Mouse (Mus musculus): ENCODE data around the gene Actl9. TPM values are rescaled to one million over a fixed set of nuclear protein-coding genes. Genes with fewer than 3 reads are reported as not detected.

The Actl9 gene
- not detected for total RNA-seq (2021)

DNA sequence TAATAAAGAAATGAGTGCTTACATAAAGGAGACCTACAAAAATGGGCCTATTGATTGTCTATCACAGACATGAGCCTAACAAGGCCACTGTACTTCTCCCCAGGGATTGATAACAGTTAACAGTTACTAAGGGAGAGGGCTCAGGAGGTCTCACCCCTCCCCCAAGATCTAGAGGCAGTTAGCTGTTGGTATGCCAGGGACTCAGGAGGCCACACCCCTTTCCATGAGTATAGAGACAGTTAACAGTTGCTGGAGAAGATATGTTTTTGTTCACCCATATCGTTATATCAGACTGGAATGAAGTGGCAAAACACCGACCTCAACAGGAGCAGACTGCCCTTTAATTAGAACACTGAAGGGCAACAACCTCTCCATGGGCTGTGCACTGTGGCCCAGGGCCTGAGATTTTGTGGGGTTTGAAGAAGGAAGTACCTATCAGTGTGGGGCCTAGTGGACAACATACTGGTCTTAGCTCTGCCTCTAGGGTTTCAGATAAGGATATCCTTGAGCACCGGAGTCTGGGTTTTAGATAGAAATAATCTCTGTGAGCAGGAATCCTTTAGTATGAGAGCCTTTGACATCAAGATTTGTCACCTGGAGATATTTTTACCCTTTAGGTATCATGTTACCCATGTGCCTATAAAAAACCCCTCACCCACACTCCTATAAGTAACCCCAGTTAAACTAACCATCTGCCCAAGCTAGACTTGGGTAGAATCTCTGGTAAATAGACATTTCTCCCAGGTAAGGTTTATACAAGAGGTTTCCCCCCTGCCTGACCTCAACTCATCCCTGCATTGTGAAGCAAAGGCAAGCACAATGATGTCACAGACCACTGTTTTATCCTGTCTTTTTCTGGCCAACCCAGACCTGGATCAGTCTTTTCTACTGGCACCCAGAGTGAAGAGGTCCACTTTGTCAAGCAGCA, at the start of gene Actl9:
Gene Actl9 (plus strand): TSS at position 878 of the 928 bp plus-strand sequence.
- DNase-seq (ENCODE audit: low spot score) = no peak
- intact Hi-C loops (cut with DNase I) = no loop called here

DNA sequence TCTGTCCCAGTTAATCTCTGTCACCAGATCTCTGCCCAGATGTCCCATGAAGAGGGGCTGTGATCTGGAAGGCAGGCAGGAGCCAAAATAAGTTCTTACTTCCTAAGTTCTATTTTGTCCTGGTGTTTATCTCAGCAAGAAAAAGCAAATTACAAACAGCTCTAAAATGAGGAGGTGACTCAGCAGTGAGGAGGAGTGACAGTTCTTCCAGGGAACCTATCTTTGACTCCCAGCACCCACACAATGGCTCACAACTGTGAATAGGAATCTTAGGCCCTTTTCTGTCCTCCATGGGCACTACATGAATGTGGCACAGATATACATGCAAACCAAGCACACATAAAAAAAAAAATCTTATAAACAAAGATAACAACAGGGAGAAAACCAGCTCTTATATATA, 47.0 kb upstream of the Actl9 start:
- DNase-seq (ENCODE audit: low spot score) = no peak
- intact Hi-C loops (cut with DNase I) = no loop called here

DNA sequence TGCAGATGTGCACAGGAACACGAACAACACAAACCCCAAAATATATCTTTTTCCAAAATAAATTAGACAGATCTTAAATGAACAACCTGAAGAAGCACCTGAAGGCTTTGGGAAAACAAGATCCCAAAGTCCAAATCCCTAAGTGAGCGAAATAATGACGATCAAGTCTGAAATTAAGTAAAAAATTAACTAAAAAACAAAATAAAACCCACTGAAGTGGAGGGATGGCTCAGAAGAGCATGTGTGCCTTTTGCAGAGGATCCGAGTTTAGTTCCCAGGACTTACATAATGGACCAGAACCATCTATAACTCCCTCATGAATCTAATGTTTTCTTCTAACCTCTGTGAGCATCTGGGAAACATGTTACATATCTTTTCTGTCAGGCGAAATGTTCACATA, 40.4 kb upstream of the Actl9 start:
- no peak for DNase-seq (ENCODE audit: low spot score)
- intact Hi-C loops (cut with DNase I) = loop anchor here (5.0 kb wide), 2 partner anchors 35 to 300 kb away; partner anchors contain the start of gene Zfp81

DNA sequence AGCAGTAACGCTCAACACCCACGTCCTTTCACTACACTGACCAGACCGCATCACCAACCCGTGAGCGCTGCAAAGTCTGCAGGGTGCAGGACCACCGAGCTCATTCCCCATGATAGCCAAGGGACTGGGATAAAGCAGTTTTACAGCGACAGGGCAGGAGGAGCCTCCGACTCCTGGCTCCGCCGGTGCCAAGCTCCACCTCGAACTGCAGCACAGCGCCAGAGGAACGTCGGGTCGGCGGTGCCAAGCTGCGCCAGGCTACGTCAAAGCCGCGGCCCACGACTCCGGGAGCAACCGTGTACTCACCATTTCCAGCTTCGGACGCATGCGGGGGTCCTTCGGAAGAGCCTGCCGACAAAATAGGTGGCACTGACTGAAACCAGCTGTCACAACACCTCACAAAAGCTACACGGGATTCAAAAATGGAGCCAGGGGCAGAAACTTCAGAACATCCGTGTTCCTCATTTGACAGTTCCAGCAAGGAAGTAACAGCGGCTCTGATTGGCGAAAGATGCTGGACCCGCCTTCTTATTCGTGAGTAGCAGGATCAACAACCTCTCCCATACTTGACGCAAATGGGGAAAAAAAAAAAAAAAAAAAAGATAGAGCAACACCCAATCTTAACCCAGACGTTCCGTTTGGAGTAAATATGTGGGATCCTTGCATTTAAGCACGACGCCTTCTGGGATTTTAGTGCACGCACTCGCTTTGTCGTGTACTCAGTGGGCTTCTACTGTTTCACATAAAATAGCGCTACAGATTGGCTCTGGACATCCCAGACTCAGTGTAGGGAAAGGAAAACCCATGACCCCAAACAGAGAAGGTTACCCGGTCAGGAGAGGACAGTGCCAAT, 38.3 kb upstream of the Actl9 start, which contains the start of gene Zfp101:
Gene Zfp101 (minus strand): TSS at position 460 of the 853 bp plus-strand sequence.
- DNase-seq (ENCODE audit: low spot score) = peak; percentile 86
- intact Hi-C loops (cut with DNase I) = loop anchor here (5.0 kb wide), 2 partner anchors 37 to 302 kb away; partner anchors contain the start of gene Zfp81

DNA sequence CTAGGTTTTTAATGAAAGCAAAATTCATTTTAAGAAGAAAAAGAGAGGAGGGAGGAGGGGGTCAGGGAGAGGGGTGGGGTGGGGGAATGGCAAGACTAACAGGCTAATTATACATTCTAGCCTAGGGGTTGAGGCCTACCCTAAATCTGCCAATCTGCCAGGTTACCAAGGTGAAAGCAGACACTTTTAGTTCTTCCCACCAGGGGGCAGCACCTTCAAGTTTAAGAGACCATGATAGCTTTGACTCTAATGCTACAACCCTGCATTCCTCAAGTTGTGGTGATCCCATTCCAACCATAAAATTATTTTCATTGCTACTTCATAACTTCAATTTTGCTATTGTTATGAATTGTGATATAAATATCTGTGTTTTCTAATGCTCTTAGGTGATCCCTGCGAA, 6.5 kb downstream of the Actl9 start:
- peak; percentile 13 for DNase-seq (ENCODE audit: low spot score)
- intact Hi-C loops (cut with DNase I) = loop anchor here (1.0 to 5.0 kb wide), 2 partner anchors 100 to 363 kb away; no protein-coding TSS in a partner anchor

DNA sequence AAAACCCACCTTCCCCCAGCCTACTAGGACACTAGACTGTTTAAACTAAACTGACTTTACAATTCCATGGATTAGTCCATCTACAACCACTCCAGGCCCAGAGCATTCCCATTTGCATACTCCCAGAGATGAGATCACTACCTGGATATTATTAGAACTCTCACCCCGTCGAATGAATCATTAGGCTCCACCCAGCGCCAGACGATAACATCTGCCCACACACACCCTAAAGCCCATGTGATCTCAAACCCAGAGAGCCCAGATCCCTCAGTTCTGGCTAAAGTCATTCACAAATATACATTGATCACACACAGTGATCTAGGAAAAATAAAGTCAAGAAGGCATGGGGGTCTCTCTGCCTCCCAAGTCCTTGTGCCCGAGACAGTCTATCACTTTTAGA, 7.2 kb downstream of the Actl9 start:
- DNase-seq (ENCODE audit: low spot score) = peak; percentile 9

DNA sequence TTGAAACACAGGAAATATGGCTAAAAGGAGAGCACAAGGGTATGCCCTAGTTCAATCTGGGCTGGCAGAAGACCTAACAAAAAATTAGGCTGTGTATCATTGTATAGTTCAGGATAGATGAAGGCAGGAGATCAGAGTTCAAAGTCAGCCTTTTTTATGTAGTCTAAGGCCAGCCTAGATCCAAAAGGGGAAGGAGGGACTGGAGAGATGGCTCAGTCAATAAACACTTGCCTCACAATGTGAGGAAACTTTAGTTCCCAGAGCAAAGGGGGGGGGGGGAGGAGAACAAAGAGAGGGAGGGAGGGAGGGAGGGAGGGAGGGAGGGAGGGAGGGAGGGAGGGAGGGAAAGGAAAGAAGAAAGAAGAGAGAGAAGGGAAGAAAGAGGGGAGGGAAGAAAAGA, 8.5 kb downstream of the Actl9 start:
- intact Hi-C loops (cut with DNase I) = no loop called here
- DNase-seq (ENCODE audit: low spot score) = no peak

More for the DNA sequence above, 7.2 kb downstream of the Actl9 start:
- intact Hi-C loops (cut with DNase I) = loop anchor here (1.0 to 5.0 kb wide), 2 partner anchors 99 to 362 kb away; no protein-coding TSS in a partner anchor

GRCm38 (mm10) chr17:33456631-33457030, 23.9 kb downstream of the Actl9 start:
- intact Hi-C loops (cut with DNase I) = no loop called here
- DNase-seq (ENCODE audit: low spot score) = no peak

- intact Hi-C loops (cut with DNase I) = no loop called here
- DNase-seq (ENCODE audit: low spot score) = no peak
Observed at GRCm38 (mm10) chr17:33471206-33471605, 38.5 kb downstream of the Actl9 start.

Other genes starting within 250 kb of the Actl9 start
- not detected for gene Olfr239, start 241.6 kb upstream of the Actl9 start, total RNA-seq (2021)
- gene Olfr1564, start 211.2 kb upstream of the Actl9 start, total RNA-seq (2021) = under 1 TPM; 0.08 to 0.22 TPM
- 10 to 100 TPM in 1 of 2 experiments, 1 to 10 TPM in 1; 10.0 to 11.6 TPM for gene Zfp955a, start 177.8 kb upstream of the Actl9 start, total RNA-seq (2021)
- gene Olfr63, start 168.2 kb upstream of the Actl9 start, total RNA-seq (2021) = not detected
- 10 to 100 TPM; 10.8 to 16.5 TPM for gene Zfp955b, start 143.4 kb upstream of the Actl9 start, total RNA-seq (2021)
- 1 to 10 TPM; 5.6 to 6.0 TPM for gene Zfp81, start 74.0 kb upstream of the Actl9 start, total RNA-seq (2021)
- gene Zfp101, start 38.3 kb upstream of the Actl9 start, total RNA-seq (2021) = 1 to 10 TPM; 3.9 to 4.1 TPM
- 10 to 100 TPM; 20.1 to 21.7 TPM for gene Adamts10, start 91.3 kb downstream of the Actl9 start, total RNA-seq (2021)
- gene Myo1f, start 122.8 kb downstream of the Actl9 start, total RNA-seq (2021) = 1 to 10 TPM; 1.8 to 2.7 TPM
- 10 to 100 TPM in 1 of 2 experiments, 1 to 10 TPM in 1; 9.7 to 11.4 TPM for gene Zfp414, start 196.2 kb downstream of the Actl9 start, total RNA-seq (2021)
- under 1 TPM in 1 of 2 experiments, not detected in 1; 0.34 TPM for gene Pram1, start 205.2 kb downstream of the Actl9 start, total RNA-seq (2021)